Mouse (Mus musculus): Measurements from ENCODE around the gene Msi1. TPM values are rescaled to one million over a fixed set of nuclear protein-coding genes. Genes with fewer than 3 reads are reported as not detected.
"Not testable (repeated sequence)": the region's sequence is repeated elsewhere in the genome, so short reads cannot be mapped to it uniquely, and the experiment has no call there.

The Msi1 gene
- polyA plus RNA-seq, 2 experiments from 2014 or later: not detected

DNA sequence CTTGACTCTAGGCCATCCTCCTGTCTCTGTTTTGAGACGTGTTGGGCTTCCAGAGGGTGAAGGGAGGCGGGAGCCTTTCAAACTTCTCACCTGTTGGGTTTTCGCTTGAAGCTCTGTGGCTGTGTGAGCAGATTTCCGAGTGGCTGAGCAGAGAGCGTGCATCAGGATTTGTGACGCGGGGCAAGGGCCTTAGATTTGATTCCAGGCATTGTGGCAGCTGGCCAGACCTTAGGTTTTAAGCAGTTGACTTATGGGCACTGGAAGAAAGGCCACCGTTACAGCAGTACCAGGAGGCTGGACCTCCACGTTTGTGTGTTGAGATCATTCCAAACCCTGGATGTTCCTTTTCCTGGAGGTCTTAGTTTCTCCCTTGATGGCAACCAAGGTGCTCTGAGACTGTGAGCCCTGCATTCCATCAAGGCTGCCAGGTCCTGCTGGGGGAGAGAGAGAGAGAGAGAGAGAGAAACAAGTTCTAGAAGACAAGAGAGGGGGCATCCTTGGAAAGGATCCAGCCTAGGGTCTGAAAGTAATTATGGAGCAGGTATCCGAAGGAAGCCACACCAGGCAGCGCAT, 5.0 kb downstream of the Msi1 start:
- ATAC-seq: no peak

DNA sequence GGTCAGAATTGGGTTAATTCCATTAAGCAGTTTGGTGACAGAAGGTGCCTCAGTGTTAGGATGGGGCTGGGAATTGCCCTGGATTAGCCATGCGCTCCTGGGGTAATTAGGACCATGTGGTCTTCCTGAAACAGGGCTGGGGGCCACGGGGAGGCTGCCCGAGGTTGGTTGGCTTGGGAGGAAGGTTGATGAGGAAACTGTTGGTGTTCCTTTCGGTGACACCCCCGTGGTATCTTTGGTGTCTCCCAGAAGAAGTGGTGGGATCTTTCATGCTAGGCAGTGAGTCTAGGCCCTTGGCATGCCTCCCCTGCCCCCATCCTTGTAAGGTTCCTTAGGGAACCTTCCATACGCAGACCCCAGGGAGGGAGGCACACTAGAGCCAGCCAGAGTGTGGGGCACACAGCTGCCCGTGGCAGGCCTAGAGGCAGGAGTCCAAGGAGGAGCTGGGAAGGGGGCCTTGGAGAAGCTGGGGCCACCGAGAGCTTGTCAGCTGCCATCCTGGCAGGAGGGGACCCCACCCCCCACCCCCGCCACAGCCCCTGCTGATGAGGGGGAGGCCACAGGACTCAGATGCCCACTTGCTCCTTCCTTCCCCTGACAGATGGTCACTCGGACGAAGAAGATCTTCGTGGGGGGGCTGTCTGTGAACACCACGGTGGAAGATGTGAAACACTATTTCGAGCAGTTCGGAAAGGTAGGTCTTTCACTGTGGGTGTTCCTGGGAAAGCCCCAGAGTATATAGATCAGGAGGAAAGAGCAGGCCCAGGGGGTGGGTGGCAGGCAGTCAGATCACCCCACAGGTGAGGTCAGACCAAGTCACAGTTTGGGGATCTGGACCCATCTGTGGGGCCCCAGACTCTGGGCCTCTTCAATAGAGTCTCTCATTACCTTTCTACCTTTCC, 5.7 kb downstream of the Msi1 start:
- ATAC-seq: no peak

DNA sequence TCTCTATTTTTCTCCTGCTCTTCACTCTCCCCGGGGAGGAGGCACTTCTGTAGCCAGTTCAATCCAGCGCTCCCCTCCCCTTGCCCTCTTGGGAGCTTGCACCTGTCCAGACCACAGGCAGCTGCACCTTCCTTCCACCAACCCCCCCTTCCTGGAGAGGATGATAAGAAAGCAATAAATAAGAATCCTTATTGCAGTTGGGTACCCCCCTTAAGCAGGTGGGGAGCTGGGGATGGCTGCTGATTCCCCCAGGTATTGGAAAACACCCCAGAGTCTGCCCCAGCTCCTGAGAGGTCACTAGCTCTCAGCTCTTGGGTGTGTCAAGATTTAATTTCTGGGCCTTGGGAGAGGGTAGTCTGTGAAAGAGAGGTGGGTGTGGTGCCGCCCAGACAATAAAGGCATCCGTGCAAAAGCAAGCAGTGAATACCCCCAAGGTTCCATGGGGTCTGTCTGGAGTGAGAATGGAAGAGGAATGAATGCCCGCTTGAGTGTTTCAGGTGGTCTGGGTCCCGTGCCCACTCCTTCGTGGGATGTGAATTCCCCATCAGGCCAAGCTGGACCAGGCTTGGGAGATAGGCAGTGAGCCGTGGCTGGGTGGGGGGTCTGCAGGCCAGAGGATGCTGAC, 6.5 kb downstream of the Msi1 start:
- ATAC-seq: no peak

DNA sequence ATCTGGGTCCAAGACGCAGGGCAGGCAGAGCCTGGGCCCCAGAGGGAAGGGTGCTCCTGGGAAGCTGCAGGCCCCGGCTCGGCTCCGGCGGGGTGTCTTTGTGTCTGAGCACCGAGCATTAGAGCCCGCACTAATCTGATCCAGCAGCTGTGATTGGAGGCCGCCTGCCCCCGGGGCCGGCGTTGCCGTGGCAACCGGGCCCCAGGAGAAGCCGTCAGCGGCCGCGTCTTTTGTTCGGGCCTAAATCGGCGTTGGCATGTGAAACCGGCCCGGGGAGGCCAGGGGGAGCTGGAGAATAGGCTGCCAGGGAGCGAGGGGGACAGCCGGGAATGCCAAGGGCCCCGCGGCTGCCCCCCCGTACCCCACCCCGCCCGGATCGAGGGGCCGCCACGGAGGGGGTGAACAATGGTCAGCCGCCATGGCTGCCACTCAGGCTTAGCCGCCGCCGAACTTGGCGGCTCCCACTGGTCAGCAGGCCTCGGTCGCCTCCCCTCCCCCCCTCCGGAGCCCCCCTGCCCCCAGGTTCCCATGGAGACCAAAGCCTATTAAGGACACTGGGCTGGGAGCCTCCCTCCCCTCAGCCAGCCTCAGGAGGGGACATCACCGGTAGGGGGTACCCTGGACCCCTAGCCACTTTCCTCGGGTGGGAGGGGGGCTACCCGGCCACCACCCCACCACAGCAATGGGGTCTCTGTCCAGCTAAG, 7.2 kb downstream of the Msi1 start:
- no peak for ATAC-seq

DNA sequence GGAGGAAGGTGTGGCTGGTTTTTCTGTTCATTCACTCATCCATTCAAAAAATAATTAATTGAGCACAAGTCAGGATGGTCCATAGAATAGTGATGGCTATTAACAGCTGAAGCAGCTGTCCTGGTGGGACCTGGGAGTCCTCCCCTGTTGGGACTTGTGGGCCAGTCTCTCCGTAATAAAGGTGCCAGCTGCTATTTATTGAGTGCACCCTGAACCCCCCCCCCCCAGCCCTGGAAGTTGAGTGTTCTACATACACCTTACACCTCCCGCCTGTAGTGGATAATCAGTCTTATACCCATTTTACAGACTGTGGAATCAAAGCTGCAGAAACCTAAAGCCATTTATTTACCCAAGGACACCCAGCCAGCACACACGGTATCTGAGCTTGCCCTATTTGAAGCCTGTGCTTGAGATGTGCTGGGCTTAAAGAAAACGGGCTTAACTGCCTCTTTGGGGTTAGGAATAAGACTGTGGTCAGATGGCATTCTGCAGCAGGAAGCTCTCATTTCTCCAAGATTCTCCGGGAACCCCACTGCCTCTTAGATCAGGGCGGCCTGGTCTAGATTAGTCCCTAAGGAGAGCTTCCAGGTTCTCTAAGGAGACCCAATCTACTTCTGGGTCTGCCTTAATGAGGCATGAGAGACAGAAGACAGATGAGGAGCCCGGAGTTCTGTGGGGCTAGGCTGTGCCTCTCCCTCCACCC, 8.0 kb downstream of the Msi1 start:
- no peak for ATAC-seq

DNA sequence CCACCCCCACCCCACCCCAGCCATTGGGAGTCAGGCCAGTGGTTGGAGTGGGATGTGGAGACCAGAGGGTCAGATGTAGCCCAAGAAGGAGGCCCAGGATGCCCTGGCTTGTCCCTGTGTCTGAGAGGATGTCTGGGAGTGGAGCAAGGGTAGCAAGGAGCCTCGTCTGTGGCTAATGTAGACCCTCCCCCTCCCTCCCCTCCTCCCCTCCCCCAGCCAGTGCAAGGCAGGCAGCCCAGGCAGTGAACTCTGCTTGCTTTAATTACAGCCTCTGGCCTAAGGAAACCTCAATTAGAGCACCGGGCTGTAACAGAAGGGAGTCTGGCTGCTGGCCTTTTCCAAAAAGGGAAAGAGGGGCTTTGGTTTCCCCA, 8.5 kb downstream of the Msi1 start:
- no peak for ATAC-seq

DNA sequence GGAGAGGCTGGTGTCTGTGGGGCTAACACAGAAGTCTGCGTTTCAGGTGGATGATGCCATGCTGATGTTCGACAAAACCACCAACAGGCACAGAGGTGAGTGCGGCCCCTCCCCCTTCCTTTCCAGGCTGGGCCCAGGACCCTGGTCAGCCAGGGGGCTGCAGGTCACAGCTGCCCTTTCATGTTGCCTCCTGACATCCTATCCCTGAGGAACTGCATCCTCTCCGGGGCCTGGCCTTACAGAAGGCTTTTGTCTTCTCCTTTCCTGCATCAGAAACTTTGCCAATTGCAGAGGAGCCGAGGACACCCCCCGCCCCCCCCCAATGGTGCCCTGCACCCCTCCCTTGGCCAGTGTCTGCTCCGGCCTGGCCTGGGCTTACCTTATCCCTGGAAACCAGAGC, 9.3 kb downstream of the Msi1 start:
- no peak for ATAC-seq

DNA sequence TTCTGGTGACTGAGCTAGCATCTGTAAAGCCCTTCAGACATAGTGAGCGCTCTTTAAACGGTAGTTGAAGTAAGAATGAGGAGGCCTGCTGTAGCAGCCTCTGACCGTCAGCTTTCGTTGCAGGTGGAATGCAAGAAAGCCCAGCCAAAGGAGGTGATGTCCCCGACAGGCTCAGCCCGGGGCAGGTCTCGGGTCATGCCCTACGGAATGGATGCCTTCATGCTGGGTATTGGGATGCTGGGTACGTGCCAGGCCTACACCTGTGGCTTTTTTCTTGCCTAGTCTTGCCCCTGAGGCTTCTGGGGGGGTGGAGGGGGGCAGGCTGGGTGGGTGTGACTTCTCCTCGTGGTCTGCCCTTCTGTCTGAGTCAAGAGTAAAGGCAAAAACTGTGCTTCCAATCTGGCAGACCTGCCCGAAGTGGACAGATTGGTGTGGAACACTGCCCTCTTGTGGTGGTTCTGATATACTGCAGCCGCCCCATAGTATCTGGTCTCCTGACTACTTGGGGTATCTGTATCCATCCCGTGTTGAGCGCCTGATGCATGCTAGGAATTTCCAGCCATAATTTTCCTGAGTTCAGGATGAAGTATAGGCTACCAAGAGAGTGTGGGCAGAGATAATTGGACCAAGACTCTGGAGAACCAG, 11.9 kb downstream of the Msi1 start:
- ATAC-seq: no peak

DNA sequence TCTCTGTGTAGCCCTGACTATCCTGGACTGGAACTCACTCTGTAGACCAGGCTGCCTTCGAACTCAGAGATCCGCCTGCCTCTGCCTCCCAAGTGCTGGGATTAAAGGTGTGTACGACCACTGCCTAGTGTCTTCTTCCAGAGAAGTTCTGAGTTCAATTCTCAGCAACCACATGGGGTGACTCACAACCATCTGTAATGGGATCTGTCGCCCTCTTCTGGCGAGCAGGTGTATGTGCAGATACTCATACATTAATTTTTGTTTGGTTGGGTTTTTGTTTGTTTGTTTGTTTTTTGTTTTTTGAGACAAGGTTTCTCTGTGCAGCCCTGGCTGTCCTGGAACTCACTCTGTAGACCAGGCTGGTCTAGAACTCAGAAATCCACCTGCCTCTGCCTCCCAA, 13.3 kb downstream of the Msi1 start:
- not testable (repeated sequence) for ATAC-seq

DNA sequence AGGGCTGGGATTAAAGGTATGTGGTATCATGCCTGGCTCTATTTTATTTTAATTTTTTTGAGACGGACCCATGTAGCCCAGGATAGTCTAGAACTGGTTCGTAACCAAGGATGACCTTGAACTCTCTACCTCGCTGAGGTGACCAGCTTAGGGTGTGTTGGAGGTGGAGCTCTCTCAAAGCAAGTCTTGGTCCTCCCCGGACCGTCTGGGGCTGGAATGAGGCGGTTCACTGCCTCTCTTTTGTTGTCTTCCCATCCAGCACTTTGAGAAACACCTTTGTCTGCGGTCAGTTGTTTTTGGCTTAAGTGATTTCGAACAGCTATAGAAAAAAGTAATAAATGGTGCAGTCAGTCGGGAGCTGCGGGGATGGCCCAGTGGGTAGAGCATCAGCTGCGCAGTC, 14.7 kb downstream of the Msi1 start:
- ATAC-seq: no peak

DNA sequence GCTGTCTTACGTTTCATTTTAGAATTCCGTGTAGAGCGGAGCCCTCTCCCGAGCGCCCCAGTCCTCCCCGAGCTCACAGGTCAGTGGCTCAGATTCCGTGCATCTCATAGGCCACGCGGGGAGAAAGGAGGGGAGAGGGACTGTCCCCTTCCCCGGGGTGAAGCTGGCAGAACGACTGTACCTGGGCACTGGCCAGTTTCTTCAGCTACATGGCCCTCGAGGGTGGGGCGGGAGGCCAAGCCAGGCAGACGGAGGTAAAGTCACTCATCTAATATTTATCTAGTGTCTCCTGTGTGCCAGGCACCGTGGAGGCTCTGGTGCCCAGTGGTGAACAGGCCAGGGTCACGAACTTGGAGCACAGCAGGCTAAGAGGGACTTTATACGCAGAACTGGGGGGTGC, 17.7 kb downstream of the Msi1 start:
- no peak for ATAC-seq

DNA sequence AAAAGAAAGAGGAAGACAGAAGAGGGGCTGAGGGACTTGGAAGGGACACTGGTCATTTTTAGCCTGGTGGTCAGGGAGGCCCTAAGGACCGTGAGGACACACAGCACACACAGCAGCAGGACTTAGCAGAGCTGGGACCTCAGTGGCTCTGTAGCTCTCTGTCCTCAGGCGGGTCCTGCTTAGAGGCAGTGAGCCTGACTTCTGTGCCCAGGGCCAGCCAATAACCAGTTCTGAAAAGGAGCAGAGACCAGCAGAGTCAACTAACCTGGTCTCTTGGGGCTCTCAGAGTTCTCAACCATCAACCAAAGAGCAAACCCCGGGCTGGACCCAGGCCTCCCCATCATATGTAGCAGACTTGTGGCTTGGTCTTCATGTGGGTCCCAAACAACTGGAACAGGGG, 19.8 kb downstream of the Msi1 start:
- no peak for ATAC-seq

DNA sequence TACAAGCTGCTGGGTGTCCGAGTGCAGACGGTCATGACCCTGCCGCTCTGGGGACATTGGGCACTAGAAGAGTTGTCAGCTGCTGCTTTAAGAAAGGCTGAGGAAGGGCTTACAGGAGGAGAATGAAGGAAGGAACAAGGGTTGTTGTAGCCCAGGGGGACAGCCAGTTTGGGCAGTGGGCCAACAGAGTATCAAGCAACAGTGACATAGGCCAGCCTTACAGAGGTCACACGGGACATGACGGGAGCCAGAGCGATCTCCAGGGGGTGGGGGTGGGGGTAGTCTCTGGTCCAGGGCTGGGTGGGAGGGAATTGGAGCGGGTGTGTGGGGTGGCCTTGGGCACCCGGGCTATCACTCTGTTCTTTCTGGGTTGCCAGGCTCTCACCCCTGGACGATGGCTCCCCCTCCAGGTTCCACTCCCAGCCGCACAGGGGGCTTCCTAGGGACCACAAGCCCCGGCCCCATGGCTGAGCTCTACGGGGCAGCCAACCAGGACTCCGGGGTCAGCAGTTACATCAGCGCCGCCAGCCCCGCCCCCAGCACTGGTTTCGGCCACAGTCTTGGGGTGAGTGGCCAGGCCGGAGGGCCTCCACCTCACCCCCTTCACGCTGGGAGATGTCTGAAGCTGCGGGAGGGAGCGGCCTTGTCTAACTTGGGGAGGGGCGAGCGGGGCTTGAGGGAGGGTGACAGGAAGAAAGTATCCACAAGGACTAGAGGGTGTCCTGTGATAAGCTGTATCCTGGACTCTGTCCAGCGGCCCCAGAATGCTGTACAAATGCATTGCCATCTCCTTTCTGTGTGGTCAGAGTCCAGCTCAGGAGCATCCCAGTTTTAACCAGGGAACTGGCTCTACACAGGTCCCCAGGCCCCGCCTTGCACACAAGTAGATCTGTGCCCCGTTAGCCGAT, 21.3 kb downstream of the Msi1 start:
- ATAC-seq: no peak

DNA sequence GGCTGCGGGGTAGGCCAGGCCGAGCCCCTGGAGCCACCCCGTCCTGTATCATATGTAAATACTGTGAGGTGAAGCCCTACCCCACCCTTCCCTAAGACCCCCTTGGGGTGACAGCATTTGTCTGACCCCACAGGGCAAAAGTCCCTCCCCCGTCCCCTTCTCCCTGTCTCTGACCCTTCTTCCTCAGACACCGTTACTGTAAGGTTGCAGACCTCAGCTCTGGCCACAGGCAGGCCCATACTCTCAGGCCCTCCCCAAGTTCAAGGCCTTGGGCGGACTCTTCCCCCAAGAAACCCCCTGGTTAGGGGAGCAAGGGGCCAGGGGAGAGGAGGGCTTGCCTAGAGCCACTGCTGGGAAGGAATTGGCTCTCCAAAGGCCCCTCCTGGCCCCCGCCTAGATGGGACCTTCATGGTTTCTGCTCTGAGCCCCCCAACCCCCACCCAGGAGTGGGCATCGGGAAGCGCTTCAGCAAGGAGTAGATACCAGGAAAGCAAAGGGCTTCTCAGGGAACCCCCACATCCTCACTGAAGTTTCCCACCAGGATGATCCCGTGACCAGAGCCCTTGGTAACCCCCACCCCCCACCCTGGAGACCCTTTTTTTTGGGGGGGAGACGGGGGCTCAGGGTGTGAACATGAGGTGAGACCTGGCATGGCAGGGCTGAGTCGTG, 25.2 kb downstream of the Msi1 start:
- ATAC-seq: no peak

DNA sequence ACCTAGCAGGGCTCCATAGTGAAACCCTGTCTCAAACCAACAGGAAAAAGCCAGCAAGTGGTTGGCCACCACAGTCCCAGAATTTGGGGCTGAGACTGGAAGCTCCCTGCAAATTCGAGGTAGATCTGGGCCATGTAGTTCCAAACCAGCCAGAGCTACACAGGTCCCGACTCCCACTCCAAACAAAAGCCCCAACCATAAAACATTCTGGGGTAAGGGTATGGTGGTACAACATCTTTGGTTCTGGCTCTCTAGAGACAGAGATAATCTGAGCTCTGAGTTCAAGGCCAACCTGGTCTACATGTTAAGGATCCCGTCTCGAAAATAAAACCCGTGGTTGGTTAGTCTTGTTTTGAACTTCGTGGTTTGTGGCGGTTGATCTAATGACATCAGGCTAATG, 26.4 kb downstream of the Msi1 start:
- no peak for ATAC-seq

DNA sequence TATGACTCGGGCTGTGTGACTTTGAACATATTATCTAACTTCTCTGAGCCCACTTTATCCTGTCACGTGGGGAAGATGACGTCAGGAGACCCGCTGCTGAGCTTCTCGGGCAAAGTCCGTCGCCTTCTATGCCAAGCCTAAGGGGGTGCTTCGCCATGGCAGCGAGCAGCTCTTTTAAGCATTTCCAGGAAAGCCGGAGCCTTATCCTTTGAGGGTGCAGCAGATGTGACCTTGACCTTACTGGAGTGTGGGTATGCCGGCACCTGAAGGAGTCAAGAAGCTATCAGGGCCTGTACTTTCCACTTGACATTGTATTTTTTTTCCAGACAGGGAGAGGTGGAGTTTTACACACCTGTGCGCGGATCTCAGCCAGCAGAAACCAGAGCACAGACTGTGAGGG, 29.5 kb downstream of the Msi1 start:
- ATAC-seq: no peak

DNA sequence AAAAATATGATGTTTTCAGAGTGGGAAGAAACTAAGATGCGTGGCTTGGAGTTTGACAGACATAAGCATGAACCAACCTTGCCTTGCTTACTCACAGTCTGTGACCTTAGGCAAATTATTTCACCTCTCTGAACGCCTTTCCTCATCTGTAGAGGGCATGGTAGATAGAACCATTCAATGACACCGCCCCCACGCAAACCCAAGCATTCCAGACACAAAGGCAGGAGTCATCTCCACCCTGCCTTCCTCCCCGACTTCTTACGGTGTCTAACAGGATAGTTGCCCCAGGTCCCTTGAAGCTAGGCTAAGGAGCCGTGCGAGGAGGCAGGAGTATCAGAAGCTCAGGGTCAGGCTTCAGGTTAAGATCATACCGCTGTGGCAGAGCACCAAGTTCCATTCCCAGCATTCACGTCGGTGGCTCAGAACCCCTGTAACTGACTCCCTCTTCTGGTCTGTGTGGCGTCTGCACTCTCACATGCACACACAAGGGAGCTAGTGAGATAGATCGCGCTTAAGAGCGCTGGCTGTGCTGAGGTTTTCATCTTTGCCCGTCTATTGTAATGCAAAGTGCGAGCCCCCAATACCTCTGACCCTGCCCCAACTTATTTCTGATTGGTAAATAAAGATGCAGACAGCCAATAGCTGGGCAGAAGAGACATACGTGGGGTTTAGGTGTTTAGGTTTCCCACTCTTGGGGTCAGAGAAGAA, 35.2 kb downstream of the Msi1 start:
- ATAC-seq: no peak

DNA sequence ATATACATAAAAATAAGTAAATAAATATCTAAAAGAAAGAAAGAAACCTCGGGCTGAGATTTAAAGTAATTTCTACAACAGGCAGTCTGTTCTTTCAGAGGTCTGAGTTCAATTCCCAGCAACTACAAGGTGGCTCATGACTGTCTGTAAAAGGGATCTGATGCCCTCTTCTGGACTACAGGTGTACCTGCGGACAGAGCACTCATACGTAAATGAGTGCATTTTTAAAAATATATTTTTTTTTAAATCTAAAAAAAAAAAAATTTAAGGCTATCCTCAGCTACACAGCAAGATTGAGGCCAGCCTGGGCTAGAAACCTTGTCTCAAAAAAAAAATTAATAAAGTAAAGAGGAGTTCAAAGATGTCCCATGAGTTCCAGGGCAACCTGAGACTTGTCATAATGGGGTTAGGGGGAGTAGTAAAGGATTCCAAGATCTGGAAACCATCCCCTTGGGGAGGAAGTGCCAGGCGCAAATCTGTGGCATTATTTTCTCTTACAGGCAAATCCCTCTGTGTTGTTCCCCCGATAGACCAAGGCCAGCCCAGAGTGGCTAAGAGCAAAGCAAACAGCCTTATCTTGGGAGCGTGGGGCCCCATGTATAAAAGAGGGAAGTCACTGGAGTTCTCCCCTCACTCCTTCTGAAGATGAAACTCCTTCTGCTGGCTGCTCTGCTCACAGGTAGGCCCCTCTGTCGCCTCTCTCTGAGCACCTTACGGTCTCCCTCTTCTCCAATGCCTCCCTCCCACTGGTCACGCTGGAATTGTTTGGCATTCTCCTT, 36.4 kb downstream of the Msi1 start, which contains the start of gene Pla2g1b:
TSS of gene Pla2g1b (plus strand) at position 621 of the 779 bp plus-strand sequence.
- ATAC-seq: no peak

DNA sequence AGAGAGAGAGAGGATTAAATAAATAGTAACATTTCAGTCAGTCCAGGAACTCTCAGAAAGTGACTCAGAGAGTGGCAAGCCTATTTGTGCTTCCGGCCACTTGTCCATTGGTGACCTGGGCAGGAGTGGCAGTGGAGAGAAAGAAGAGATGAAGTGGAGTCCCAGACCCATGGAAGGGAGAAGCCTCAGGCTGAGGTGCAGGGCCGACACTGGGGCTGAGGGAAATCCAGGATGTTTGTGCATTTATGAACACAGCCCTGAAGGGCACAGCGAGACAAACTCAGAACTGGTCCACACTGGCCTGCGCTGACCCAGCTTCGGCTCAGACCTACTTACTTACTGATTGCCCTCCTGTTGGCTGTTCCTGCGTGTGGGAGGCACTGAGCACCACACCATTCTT, 40.4 kb downstream of the Msi1 start:
- ATAC-seq: no peak
